Mouse (Mus musculus) MEL (cell line): ENCODE data around the gene Xrcc1. TPM values are rescaled to one million over a fixed set of nuclear protein-coding genes. Genes with fewer than 3 reads are reported as not detected.

ENCODE experiments used
- DNase-seq: peaks from one replicate; pipeline ENCODE4 v3.0.0; 2011; ENCODE audit warnings: low read depth, low spot score
- H3K27ac ChIP-seq: 2 replicates; pipeline ENCODE4 v1.5.1; 2012; ENCODE audit warnings: low read depth, mild to moderate bottlenecking, control low read depth, low read length, moderate library complexity; ENCODE audit not compliant: control insufficient read depth
- H3K27me3 ChIP-seq, 2 experiments: fragments of 150-350 bp in 1 of 2; sonication (generic) in 1 of 2; 2 replicates each; pipeline ENCODE4 v1.6.1; 2012; ENCODE audit warnings: low read length in 2 of 2, mild to moderate bottlenecking in 2 of 2, improper control_type of control experiment in 1 of 2, moderate library complexity in 1 of 2; ENCODE audit not compliant: insufficient read depth in 2 of 2, control insufficient read depth in 1 of 2
- H3K36me3 ChIP-seq, 2 experiments: 2 replicates each; pipeline ENCODE4 v1.6.1; 2012 to 2014; ENCODE audit warnings: low read length in 2 of 2, improper control_type of control experiment in 1 of 2, inconsistent platforms in 1 of 2, mild to moderate bottlenecking in 1 of 2; ENCODE audit not compliant: insufficient read depth in 2 of 2, control insufficient read depth in 1 of 2
- H3K4me1 ChIP-seq, 2 experiments: fragments of 150-350 bp in 1 of 2; sonication (generic) in 1 of 2; 2 replicates each; pipeline ENCODE4 v1.6.1; 2012; ENCODE audit warnings: low read length in 2 of 2, improper control_type of control experiment in 1 of 2, mild to moderate bottlenecking in 1 of 2; ENCODE audit not compliant: insufficient read depth in 2 of 2, control insufficient read depth in 1 of 2
- H3K4me3 ChIP-seq, 2 experiments: fragments of 150-350 bp in 1 of 2; sonication (generic) in 1 of 2; 2 replicates each; pipeline ENCODE4 v1.5.1; 2012; ENCODE audit warnings: low read depth in 2 of 2, low read length in 2 of 2, mild to moderate bottlenecking in 2 of 2, moderate library complexity in 2 of 2, control low read depth in 1 of 2, improper control_type of control experiment in 1 of 2; ENCODE audit not compliant: control insufficient read depth in 1 of 2, insufficient read depth in 1 of 2
- H3K79me2 ChIP-seq: 2 replicates; pipeline ENCODE4 v1.6.1; 2012; ENCODE audit warnings: mild to moderate bottlenecking, low read length, moderate library complexity; ENCODE audit not compliant: control insufficient read depth, poor library complexity, insufficient read depth
- H3K9ac ChIP-seq: 2 replicates; pipeline ENCODE4 v1.6.1; 2012; ENCODE audit warnings: low read depth, mild to moderate bottlenecking, control low read depth, low read length, moderate library complexity; ENCODE audit not compliant: control insufficient read depth, poor library complexity, severe bottlenecking
- H3K9me3 ChIP-seq: fragments of 150-350 bp; sonication (generic); replicated peaks from 2 replicates; pipeline ENCODE4 v1.6.1; 2012; ENCODE audit warnings: mild to moderate bottlenecking, low read length, improper control_type of control experiment, moderate library complexity; ENCODE audit not compliant: insufficient read depth
- ELF1 ChIP-seq: IDR thresholded peaks from 2 replicates; pipeline ENCODE4 v1.6.1; 2014; ENCODE audit warnings: low read depth, mild to moderate bottlenecking, inconsistent platforms, low read length, improper control_type of control experiment, moderate library complexity
- EP300 ChIP-seq, 2 experiments: IDR thresholded peaks; 2 replicates each; pipeline ENCODE4 v1.6.1; 2011; ENCODE audit warnings: improper control_type of control experiment in 2 of 2, low read length in 2 of 2, low read depth in 1 of 2, mild to moderate bottlenecking in 1 of 2
- ETS1 ChIP-seq: IDR thresholded peaks from 2 replicates; pipeline ENCODE4 v1.6.1; 2012; ENCODE audit warnings: low read depth, mild to moderate bottlenecking, inconsistent platforms, low read length, improper control_type of control experiment, moderate library complexity
- HCFC1 ChIP-seq: IDR thresholded peaks from 2 replicates; pipeline ENCODE4 v1.6.1; 2012; ENCODE audit warnings: low read depth, mild to moderate bottlenecking, inconsistent platforms, low read length, improper control_type of control experiment, moderate library complexity
- MAX ChIP-seq: IDR thresholded peaks from 2 replicates; pipeline ENCODE4 v1.6.1; 2011; ENCODE audit warnings: low read length, improper control_type of control experiment
- MAZ ChIP-seq: IDR thresholded peaks from 2 replicates; pipeline ENCODE4 v1.6.1; 2012; ENCODE audit warnings: low read depth, mild to moderate bottlenecking, inconsistent platforms, low read length, improper control_type of control experiment
- MYB ChIP-seq: IDR thresholded peaks from 2 replicates; pipeline ENCODE4 v1.6.1; 2011; ENCODE audit warnings: mild to moderate bottlenecking, low read depth, low read length, improper control_type of control experiment
- NELFE ChIP-seq: IDR thresholded peaks from 2 replicates; pipeline ENCODE4 v1.6.1; 2011; ENCODE audit warnings: low read depth, low read length, improper control_type of control experiment
- NRF1 ChIP-seq: IDR thresholded peaks from 2 replicates; pipeline ENCODE4 v1.6.1; 2014; ENCODE audit warnings: low read depth, mild to moderate bottlenecking, inconsistent platforms, low read length, improper control_type of control experiment, moderate library complexity; ENCODE audit not compliant: poor library complexity, insufficient read depth, severe bottlenecking
- POLR2A ChIP-seq, 2 experiments: IDR thresholded peaks; 2 replicates each; pipeline ENCODE4 v1.6.1; 2011 to 2012; ENCODE audit warnings: low read length in 2 of 2, mild to moderate bottlenecking in 2 of 2, control low read depth in 1 of 2, improper control_type of control experiment in 1 of 2, low read depth in 1 of 2, moderate library complexity in 1 of 2; ENCODE audit not compliant: control insufficient read depth in 1 of 2, insufficient read depth in 1 of 2, poor library complexity in 1 of 2
- POLR2AphosphoS2 ChIP-seq: IDR thresholded peaks from 2 replicates; pipeline ENCODE4 v1.6.1; 2011; ENCODE audit warnings: low read length, improper control_type of control experiment
- RAD21 ChIP-seq: IDR thresholded peaks from 2 replicates; pipeline ENCODE4 v1.6.1; 2011; ENCODE audit warnings: mild to moderate bottlenecking, low read depth, low read length, improper control_type of control experiment
- SIN3A ChIP-seq: IDR thresholded peaks from 2 replicates; pipeline ENCODE4 v1.6.1; 2012; ENCODE audit warnings: low read length, improper control_type of control experiment, inconsistent platforms
- SMC3 ChIP-seq: IDR thresholded peaks from 2 replicates; pipeline ENCODE4 v1.6.1; 2011; ENCODE audit warnings: low read depth, low read length, improper control_type of control experiment
- TAL1 ChIP-seq: IDR thresholded peaks from 2 replicates; pipeline ENCODE4 v1.6.1; 2012; ENCODE audit warnings: mild to moderate bottlenecking, inconsistent platforms, low read length, moderate library complexity, mixed read lengths
- TBP ChIP-seq: IDR thresholded peaks from 2 replicates; pipeline ENCODE4 v1.8.0; 2011; ENCODE audit warnings: low read depth, low read length, improper control_type of control experiment
- TCF12 ChIP-seq: IDR thresholded peaks from 2 replicates; pipeline ENCODE4 v1.6.1; 2014; ENCODE audit warnings: low read depth, mild to moderate bottlenecking, inconsistent platforms, low read length, improper control_type of control experiment, moderate library complexity
- USF2 ChIP-seq, 2 experiments: IDR thresholded peaks; 2 replicates each; pipeline ENCODE4 v1.6.1; 2011 to 2012; ENCODE audit warnings: improper control_type of control experiment in 2 of 2, low read length in 2 of 2, borderline replicate concordance in 1 of 2, inconsistent platforms in 1 of 2, low read depth in 1 of 2, mild to moderate bottlenecking in 1 of 2; ENCODE audit not compliant: insufficient read depth in 1 of 2
- ZMIZ1 ChIP-seq: IDR thresholded peaks from 2 replicates; pipeline ENCODE4 v1.6.1; 2012; ENCODE audit warnings: low read depth, mild to moderate bottlenecking, inconsistent platforms, low read length, improper control_type of control experiment, moderate library complexity
- polyA plus RNA-seq, 2 experiments: library from polyadenylated mRNA; stranded (reverse) in 1 of 2; unstranded in 1 of 2; fragments of >175 nt in 1 of 2; fragments of >200 nt in 1 of 2; gene quantifications; 2 replicates each; pipeline versions ENCODE4 v1.2.1 to v1.2.4; 2012; ENCODE audit warnings: low replicate concordance in 2 of 2, low read depth in 1 of 2; ENCODE audit not compliant: insufficient read length in 2 of 2, insufficient read depth in 1 of 2, missing spikeins in 1 of 2
- total RNA-seq: library from RNA; depleted of rRNA; stranded (reverse); fragments of 300-350 nt; gene quantifications from 2 replicates; pipeline ENCODE4 v1.2.3, GENCODE M21; 2012

Xrcc1 gene
- total and polyA plus RNA-seq, 3 experiments: 97.4 to 574 (median 101) TPM

DNA sequence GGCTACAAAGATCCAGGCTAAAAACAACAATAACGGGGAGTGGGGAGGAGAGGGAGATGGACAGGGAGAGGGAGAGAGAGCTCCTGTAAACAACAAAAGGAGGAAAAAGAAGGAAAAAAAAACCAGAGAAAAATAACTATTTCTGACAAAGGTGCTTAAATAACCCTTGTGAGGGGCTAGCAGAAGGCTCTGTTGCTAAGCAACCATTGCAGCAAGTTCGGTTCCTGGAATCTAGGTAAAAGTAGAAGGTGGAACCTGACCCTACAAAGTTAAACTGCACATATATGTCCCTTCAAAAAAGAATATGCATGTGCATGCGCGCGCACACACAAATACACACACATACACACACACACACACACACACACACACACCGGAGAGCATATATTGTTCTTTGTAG, 46.7 kb downstream of the Xrcc1 start:
- peaks cover 5% of the 10 kb centered on the region for H3K79me2 ChIP-seq
- peaks cover 2 to 21% of the 10 kb centered on the region in 2 experiments; a peak in 3 of 4 replicates for H3K4me1 ChIP-seq
- no peak overlapping the region for H3K27ac ChIP-seq
- no peak overlapping the region for H3K4me3 ChIP-seq
- no peak for TF ChIP-seq HCFC1
- no peak for TF ChIP-seq MAX
- no peak for TF ChIP-seq TAL1
- TF ChIP-seq RAD21: no peak
- no peak for TF ChIP-seq ETS1
- TF ChIP-seq POLR2A (IDR thresholded peaks at IDR 0.05; ENCODE audit: control insufficient read depth in 1 of 2, insufficient read depth in 1 of 2, low read depth in 1 of 2, low read length in 2 of 2, poor library complexity in 1 of 2): no peak
- H3K36me3 ChIP-seq: peaks cover 0 to 13% of the 10 kb centered on the region in 2 experiments; a peak in 2 of 4 replicates
- H3K27me3 ChIP-seq: no peaks in the 10 kb centered on the region
- H3K9ac ChIP-seq: no peak overlapping the region
- no peak for DNase-seq
- no peaks in the 10 kb centered on the region for H3K9me3 ChIP-seq

- Histone ChIP-seq H3K79me2 (peaks cover 5% of the 10 kb centered on the region), H3K27me3 (no peaks in the 10 kb centered on the region), H3K9me3 (no peaks in the 10 kb centered on the region), H3K4me1 (peaks cover 2 to 21% of the 10 kb centered on the region in 2 experiments; a peak in 3 of 4 replicates), H3K36me3 (peaks cover 0 to 13% of the 10 kb centered on the region in 2 experiments; a peak in 2 of 4 replicates), H3K4me3 (peak overlapping the region; percentile 51 to 68), H3K9ac (peak overlapping the region; percentile 76), H3K27ac (peak overlapping the region; percentile 40)
- no peak for TF ChIP-seq EP300 (IDR thresholded peaks at IDR 0.05; ENCODE audit: low read depth in 1 of 2, low read length in 2 of 2)
- TF ChIP-seq SMC3: no peak
- TF ChIP-seq NRF1: 0 out of 2 replicates have a peak, but pooled peaks have one; percentile 18
- peak; percentile 74; the same call in 1 of the 2 replicates for TF ChIP-seq POLR2AphosphoS2
- peak; percentile 84 to 91 for TF ChIP-seq POLR2A (IDR thresholded peaks at IDR 0.05; ENCODE audit: control insufficient read depth in 1 of 2, insufficient read depth in 1 of 2, low read depth in 1 of 2, low read length in 2 of 2, poor library complexity in 1 of 2)
- peak; percentile 56; the same call in 1 of the 2 replicates for TF ChIP-seq TCF12
- no peak for TF ChIP-seq USF2 (IDR thresholded peaks at IDR 0.05; ENCODE audit: borderline replicate concordance in 1 of 2, insufficient read depth in 1 of 2, low read depth in 1 of 2, low read length in 2 of 2)
- no peak; the same call in 1 of the 2 replicates for TF ChIP-seq MAZ
- peak; percentile 41; the same call in 1 of the 2 replicates for TF ChIP-seq ZMIZ1
- TF ChIP-seq ELF1: peak; percentile 47; the same call in 1 of the 2 replicates
- peak; percentile 67 for TF ChIP-seq NELFE
- TF ChIP-seq TBP: peak; percentile 66
- TF ChIP-seq SIN3A: peak; percentile 77
- no peak for TF ChIP-seq RAD21
- TF ChIP-seq MYB: no peak
- TF ChIP-seq HCFC1: peak; percentile 73
- peak; percentile 57; the same call in 1 of the 2 replicates for TF ChIP-seq MAX
- peak; percentile 85 for DNase-seq
These were observed 47.7 kb downstream of the Xrcc1 start for GRCm38 (mm10) chr7:24593621-24594308.
